Mouse (Mus musculus) testis, adult 2 months (tissue): ENCODE results near the gene Agtr1b.

Experiments used
- CTCF ChIP-seq: fragments of 200-500 bp; IDR thresholded peaks from 2 replicates; pipeline ENCODE4 v1.5.1; 2012; ENCODE audit warnings: low read depth, mild to moderate bottlenecking, inconsistent platforms, low read length, moderate library complexity; ENCODE audit not compliant: control insufficient read depth, insufficient read depth, insufficient replicate concordance
- POLR2A ChIP-seq: fragments of 200-500 bp; IDR thresholded peaks from 2 replicates; pipeline ENCODE4 v1.6.1; 2012; ENCODE audit warnings: low read depth, mild to moderate bottlenecking, inconsistent platforms, low read length, moderate library complexity; ENCODE audit not compliant: control insufficient read depth

GRCm38 (mm10) chr3:20353598-20353997 is 13.4 kb downstream of the Agtr1b start:
- no peak for TF ChIP-seq CTCF
- no peak for TF ChIP-seq POLR2A
